Mouse (Mus musculus) CD4-positive, CD25-positive, alpha-beta regulatory T cell (primary cell): ENCODE data around the gene Slc6a15. TPM values are rescaled to one million over a fixed set of nuclear protein-coding genes. Genes with fewer than 3 reads are reported as not detected.

Experiments used
- polyA plus RNA-seq: library from polyadenylated mRNA; unstranded; fragments of 100-300 nt; shearing (Covaris generic); gene quantifications from one replicate; pipeline ENCODE4 v1.2.1, GENCODE M21; 2017

Slc6a15 gene
- polyA plus RNA-seq: 0.06 TPM

DNA sequence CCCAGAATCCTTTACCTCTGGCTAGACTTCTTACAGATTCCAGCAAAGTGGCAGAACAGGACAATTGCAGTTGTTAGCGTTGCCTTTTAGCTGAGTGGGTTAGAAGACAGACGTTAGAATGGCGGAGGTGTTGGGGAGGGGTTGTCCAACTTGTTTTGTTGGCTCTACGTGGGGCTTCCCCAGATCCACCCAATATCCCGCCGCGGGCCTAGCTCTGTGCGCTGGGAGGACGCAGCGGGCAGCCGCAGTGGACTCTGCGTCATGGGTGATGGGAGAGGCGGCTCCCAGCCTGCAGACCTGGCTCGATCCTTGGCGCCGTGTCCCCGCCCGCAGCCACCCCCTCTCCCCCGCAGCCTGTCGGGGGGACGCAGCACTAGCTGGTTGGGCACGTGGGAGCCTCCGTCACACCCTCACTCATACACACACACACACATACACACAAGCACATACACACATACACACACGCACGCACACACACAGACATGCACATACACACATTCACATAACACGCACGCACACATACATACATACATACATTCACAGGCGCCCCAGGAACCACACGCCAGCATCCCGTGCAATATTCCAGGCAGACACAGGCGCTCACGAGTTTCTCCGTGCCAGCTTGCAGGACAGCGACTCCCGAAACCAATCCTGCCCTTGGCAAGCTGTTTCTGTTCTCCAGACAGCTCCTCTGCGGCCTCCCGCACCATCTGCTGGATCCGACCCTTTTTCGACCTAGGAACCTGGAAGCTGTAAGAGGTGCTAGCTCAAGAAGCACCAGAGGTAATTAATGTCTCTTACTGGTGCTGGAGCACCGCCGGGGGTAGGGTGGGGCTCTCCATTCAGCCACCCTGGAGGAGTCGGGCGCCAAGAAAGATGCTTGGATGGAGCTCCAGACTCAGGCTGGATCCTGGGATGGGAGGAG lies at the start of gene Slc6a15:
Slc6a15 (plus strand) TSS at position 413 of the 925 bp plus-strand sequence.

Other genes with a start within 250 kb of the Slc6a15 start
- gene Lrriq1, start 131.5 kb upstream of the Slc6a15 start, polyA plus RNA-seq: not detected